Mouse (Mus musculus): ENCODE data around the gene Cdadc1. TPM values are rescaled to one million over a fixed set of nuclear protein-coding genes. Genes with fewer than 3 reads are reported as not detected.

Gene Cdadc1
- polyA plus RNA-seq, 1 experiment, result 17.8 TPM

DNA sequence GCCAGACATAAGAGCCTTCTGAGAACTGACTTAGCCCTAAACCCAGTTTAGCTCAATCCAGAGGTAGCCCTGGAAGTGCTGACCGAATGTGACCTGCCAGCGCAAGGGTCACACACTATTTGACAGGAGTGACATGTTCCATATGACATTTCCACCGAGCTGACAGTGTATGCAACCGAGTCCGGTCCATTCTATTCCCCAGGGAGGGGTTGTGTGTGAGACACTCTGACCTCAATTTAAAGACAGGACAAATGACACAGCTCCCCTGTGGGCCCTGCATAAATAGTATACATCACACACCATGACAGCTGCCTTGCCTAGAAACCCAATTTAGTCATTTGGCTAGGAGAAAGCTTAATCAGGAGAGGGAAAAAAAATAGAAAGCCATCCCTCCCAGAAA lies 44.1 kb upstream of the Cdadc1 start:
- no peak overlapping the region for H3K4me3 ChIP-seq (ENCODE audit: low read depth, low read length)
- H3K9me3 ChIP-seq (replicated peaks; ENCODE audit: control insufficient read depth, insufficient read depth, low read length, poor library complexity, severe bottlenecking), result no peaks in the 10 kb centered on the region
- no peak overlapping the region for H3K27ac ChIP-seq (ENCODE audit: insufficient read depth, low read length)
- no peaks in the 10 kb centered on the region for H3K36me3 ChIP-seq (ENCODE audit: control insufficient read depth, insufficient read depth, low read length, poor library complexity, severe bottlenecking)
- no peaks in the 10 kb centered on the region for H3K27me3 ChIP-seq (ENCODE audit: control insufficient read depth, insufficient read depth, low read length, poor library complexity, severe bottlenecking)
- H3K4me1 ChIP-seq (ENCODE audit: control insufficient read depth, insufficient read depth, low read length), result peaks cover 2% of the 10 kb centered on the region
- no peak for TF ChIP-seq POLR2A (IDR thresholded peaks at IDR 0.05; ENCODE audit: insufficient read depth, low read length)
- H3K9ac ChIP-seq (ENCODE audit: low read depth, poor library complexity, severe bottlenecking), result no peak overlapping the region

DNA sequence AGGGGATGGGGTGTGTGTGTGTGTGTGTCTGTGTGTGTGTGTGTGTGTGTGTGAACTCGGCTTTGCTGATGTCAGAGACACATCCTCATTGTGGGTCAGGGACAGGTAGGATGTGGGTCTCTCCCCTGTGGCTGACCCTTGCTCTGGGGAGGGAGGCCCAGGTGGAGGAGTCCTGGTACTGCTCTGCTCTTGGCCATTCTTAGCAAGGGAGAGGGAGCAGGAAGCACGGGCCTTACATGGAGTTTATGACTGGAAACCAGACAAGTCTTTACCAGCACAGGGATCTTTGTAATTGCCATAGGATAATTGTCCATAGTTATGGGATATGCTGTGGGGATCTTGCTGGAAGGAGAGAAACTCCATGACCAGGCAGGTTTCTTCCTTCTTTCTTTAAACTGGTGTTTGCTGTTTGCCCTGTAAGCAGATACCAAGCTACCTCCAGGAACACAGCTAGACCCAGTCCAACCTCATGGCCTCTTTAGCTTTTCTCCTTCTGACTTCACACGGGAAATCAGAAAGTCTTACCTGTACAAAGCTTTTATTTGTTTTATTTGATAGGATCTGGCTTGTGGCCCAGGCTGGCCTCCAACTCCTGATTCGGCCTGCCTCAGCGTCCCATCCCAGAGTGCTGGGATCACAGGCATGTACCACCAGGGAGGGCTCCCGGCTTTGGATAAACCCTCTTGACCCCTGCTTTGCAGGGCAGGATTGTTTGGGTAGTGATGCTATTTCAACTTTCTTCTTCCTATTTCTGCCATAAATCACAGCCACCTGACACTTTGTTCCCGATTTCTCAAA lies 41.3 kb upstream of the Cdadc1 start:
- no peak for TF ChIP-seq CTCF (IDR thresholded peaks at IDR 0.05; ENCODE audit: low read depth, low read length)
- no peak for TF ChIP-seq EP300 (IDR thresholded peaks at IDR 0.05; ENCODE audit: insufficient read depth, low read depth, low read length)
- no peak for TF ChIP-seq POLR2A (IDR thresholded peaks at IDR 0.05; ENCODE audit: insufficient read depth, low read length)
- Histone ChIP-seq H3K4me3 (ENCODE audit: low read depth, low read length) (no peak overlapping the region), H3K27ac (ENCODE audit: insufficient read depth, low read length) (no peak overlapping the region), H3K36me3 (ENCODE audit: control insufficient read depth, insufficient read depth, low read length, poor library complexity, severe bottlenecking) (no peaks in the 10 kb centered on the region), H3K4me1 (ENCODE audit: control insufficient read depth, insufficient read depth, low read length) (no peaks in the 10 kb centered on the region), H3K9ac (ENCODE audit: low read depth, poor library complexity, severe bottlenecking) (no peak overlapping the region), H3K9me3 (replicated peaks; ENCODE audit: control insufficient read depth, insufficient read depth, low read length, poor library complexity, severe bottlenecking) (no peaks in the 10 kb centered on the region), H3K27me3 (ENCODE audit: control insufficient read depth, insufficient read depth, low read length, poor library complexity, severe bottlenecking) (no peaks in the 10 kb centered on the region)

DNA sequence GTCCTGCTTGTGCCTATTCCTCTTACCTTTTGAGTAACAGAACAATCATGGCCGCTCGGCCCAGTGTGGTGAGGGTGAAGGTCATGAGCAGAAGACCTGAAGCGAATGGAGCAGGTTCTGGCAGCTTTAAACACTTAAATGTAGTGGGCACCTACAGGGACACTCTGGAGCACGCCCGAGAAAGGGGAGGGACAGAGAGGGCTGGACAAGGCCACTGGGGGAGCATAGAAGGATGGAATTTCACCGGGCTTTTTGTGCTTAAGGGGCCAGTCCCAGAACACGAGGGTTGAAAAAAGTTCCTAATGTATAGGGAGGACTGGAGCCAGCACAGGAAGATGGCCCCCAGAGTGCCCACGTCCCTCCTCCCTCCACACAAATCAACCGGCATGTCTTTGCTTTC lies 36.2 kb upstream of the Cdadc1 start:
- Histone ChIP-seq H3K9me3 (replicated peaks; ENCODE audit: control insufficient read depth, insufficient read depth, low read length, poor library complexity, severe bottlenecking) (no peaks in the 10 kb centered on the region), H3K4me3 (ENCODE audit: low read depth, low read length) (no peak overlapping the region), H3K4me1 (ENCODE audit: control insufficient read depth, insufficient read depth, low read length) (no peaks in the 10 kb centered on the region), H3K27ac (ENCODE audit: insufficient read depth, low read length) (no peak overlapping the region), H3K36me3 (ENCODE audit: control insufficient read depth, insufficient read depth, low read length, poor library complexity, severe bottlenecking) (no peaks in the 10 kb centered on the region), H3K9ac (ENCODE audit: low read depth, poor library complexity, severe bottlenecking) (no peak overlapping the region), H3K27me3 (ENCODE audit: control insufficient read depth, insufficient read depth, low read length, poor library complexity, severe bottlenecking) (no peaks in the 10 kb centered on the region)
- no peak for TF ChIP-seq POLR2A (IDR thresholded peaks at IDR 0.05; ENCODE audit: insufficient read depth, low read length)
- no peak for TF ChIP-seq EP300 (IDR thresholded peaks at IDR 0.05; ENCODE audit: insufficient read depth, low read depth, low read length)

DNA sequence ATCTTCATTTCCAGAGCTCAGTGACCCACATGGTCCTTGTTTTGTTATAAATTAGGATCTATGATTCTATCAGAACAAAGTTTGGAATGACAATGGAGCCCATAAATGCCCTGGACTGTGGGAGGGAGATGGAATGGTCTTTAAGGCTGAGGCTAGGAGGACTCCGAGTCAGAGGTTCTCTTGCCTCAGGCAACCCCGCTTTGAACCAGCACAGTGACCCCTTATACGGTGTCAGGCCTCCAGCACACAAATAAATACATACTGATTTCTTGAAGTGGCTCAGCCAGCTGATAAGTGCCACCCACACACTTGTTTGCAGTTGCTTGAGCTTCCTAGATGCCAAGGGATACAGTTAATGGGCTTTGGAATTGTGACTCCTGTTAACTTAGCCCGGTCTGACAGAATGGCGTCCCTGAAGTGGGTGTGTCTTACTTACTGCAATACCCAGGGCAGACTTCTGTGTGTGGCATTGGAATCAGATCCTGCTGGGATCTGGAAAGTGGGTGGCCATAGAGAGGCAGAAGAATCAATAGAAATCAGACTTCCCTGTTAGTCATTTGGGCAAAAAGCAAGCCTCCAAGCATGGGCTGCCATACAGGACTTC lies 35.6 kb upstream of the Cdadc1 start:
- H3K4me1 ChIP-seq (ENCODE audit: control insufficient read depth, insufficient read depth, low read length), result no peaks in the 10 kb centered on the region
- H3K9me3 ChIP-seq (replicated peaks; ENCODE audit: control insufficient read depth, insufficient read depth, low read length, poor library complexity, severe bottlenecking), result no peaks in the 10 kb centered on the region

DNA sequence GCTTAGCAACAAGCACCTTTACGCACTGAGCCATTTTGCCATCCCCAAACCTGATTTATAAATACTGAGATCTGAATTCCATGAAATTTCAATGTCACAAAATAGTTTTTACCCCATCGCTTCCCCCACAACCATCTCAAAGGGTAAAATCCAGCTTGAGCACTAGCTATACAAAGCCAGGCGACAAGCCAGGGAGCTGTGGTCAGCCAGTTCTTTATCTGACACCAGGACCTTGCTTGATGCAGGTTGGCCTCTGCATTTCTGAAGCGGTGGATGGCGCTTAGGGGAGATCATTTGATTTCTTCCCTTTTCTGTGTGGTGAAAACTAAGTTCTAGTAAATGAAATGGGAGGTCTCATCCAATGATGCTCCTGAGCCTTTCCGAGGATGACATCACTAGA lies 34.3 kb upstream of the Cdadc1 start:
- Histone ChIP-seq H3K4me3 (ENCODE audit: low read depth, low read length) (no peak overlapping the region), H3K36me3 (ENCODE audit: control insufficient read depth, insufficient read depth, low read length, poor library complexity, severe bottlenecking) (no peaks in the 10 kb centered on the region), H3K9ac (ENCODE audit: low read depth, poor library complexity, severe bottlenecking) (no peak overlapping the region), H3K27ac (ENCODE audit: insufficient read depth, low read length) (no peak overlapping the region), H3K4me1 (ENCODE audit: control insufficient read depth, insufficient read depth, low read length) (no peaks in the 10 kb centered on the region), H3K9me3 (replicated peaks; ENCODE audit: control insufficient read depth, insufficient read depth, low read length, poor library complexity, severe bottlenecking) (no peaks in the 10 kb centered on the region), H3K27me3 (ENCODE audit: control insufficient read depth, insufficient read depth, low read length, poor library complexity, severe bottlenecking) (no peaks in the 10 kb centered on the region)
- TF ChIP-seq EP300 (IDR thresholded peaks at IDR 0.05; ENCODE audit: insufficient read depth, low read depth, low read length), result no peak
- TF ChIP-seq POLR2A (IDR thresholded peaks at IDR 0.05; ENCODE audit: insufficient read depth, low read length), result no peak
- no peak for TF ChIP-seq CTCF (IDR thresholded peaks at IDR 0.05; ENCODE audit: low read depth, low read length)

More for the DNA sequence above, 35.6 kb upstream of the Cdadc1 start:
- Histone ChIP-seq H3K36me3 (ENCODE audit: control insufficient read depth, insufficient read depth, low read length, poor library complexity, severe bottlenecking) (no peaks in the 10 kb centered on the region), H3K27me3 (ENCODE audit: control insufficient read depth, insufficient read depth, low read length, poor library complexity, severe bottlenecking) (no peaks in the 10 kb centered on the region), H3K9ac (ENCODE audit: low read depth, poor library complexity, severe bottlenecking) (no peak overlapping the region), H3K27ac (ENCODE audit: insufficient read depth, low read length) (no peak overlapping the region), H3K4me3 (ENCODE audit: low read depth, low read length) (no peak overlapping the region)
- TF ChIP-seq EP300 (IDR thresholded peaks at IDR 0.05; ENCODE audit: insufficient read depth, low read depth, low read length) (no peak), POLR2A (IDR thresholded peaks at IDR 0.05; ENCODE audit: insufficient read depth, low read length) (no peak), CTCF (IDR thresholded peaks at IDR 0.05; ENCODE audit: low read depth, low read length) (no peak)

DNA sequence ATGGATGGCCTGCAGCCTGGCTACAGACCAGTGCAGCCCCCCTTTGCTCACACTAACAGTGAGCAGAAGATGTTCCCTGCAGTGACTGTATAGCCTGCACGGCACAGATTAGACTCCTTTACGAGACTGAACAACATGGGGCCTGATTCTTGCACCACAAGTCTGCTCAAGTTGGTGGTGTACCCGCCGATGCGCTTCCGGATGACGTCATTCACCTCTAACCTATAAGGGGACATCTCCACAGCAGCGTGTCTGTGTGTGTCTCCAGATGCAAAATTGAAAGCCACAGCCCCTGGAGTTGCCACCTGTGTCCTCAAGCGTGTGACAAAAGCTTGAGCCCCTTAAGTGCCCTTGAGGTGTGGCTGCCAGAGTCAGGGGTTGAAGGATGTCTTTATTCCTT lies 32.3 kb upstream of the Cdadc1 start:
- H3K4me3 ChIP-seq (ENCODE audit: low read depth, low read length), result no peak overlapping the region
- TF ChIP-seq CTCF (IDR thresholded peaks at IDR 0.05; ENCODE audit: low read depth, low read length) (no peak), EP300 (IDR thresholded peaks at IDR 0.05; ENCODE audit: insufficient read depth, low read depth, low read length) (no peak), POLR2A (IDR thresholded peaks at IDR 0.05; ENCODE audit: insufficient read depth, low read length) (no peak)
- H3K9ac ChIP-seq (ENCODE audit: low read depth, poor library complexity, severe bottlenecking), result no peak overlapping the region
- no peaks in the 10 kb centered on the region for H3K4me1 ChIP-seq (ENCODE audit: control insufficient read depth, insufficient read depth, low read length)
- no peak overlapping the region for H3K27ac ChIP-seq (ENCODE audit: insufficient read depth, low read length)
- no peaks in the 10 kb centered on the region for H3K9me3 ChIP-seq (replicated peaks; ENCODE audit: control insufficient read depth, insufficient read depth, low read length, poor library complexity, severe bottlenecking)
- no peaks in the 10 kb centered on the region for H3K36me3 ChIP-seq (ENCODE audit: control insufficient read depth, insufficient read depth, low read length, poor library complexity, severe bottlenecking)
- H3K27me3 ChIP-seq (ENCODE audit: control insufficient read depth, insufficient read depth, low read length, poor library complexity, severe bottlenecking), result no peaks in the 10 kb centered on the region; the same call in 1 of the 2 replicates

Data from ES-Bruce4 (cell line).